Mouse (Mus musculus) ES-E14 (cell line): ENCODE data around the gene Lingo1.

Source experiments
- MAFK ChIP-seq: IDR thresholded peaks from 2 replicates; pipeline ENCODE4 v1.6.1; 2014; ENCODE audit warnings: mild to moderate bottlenecking, low read depth, low read length, inconsistent platforms; ENCODE audit not compliant: insufficient read depth
- ZC3H11A ChIP-seq: IDR thresholded peaks from 2 replicates; pipeline ENCODE4 v1.6.1; 2012; ENCODE audit warnings: low read depth, mild to moderate bottlenecking, inconsistent platforms, low read length, borderline replicate concordance
- ZNF384 ChIP-seq: IDR thresholded peaks from 2 replicates; pipeline ENCODE4 v1.6.1; 2012; ENCODE audit warnings: low read depth, low read length, inconsistent platforms

- TF ChIP-seq ZNF384 = no peak
- TF ChIP-seq MAFK = no peak
- TF ChIP-seq ZC3H11A = no peak
Measured at GRCm38 (mm10) chr9:56762106-56762562, 34.1 kb downstream of the Lingo1 start.
